Mouse (Mus musculus) liver, embryonic 14.5 days (tissue): ENCODE data around the gene Tcl1b5.
"Not testable (repeated sequence)": the region's sequence is repeated elsewhere in the genome, so short reads cannot be mapped to it uniquely, and the experiment has no call there.

ENCODE experiments used
- CTCF ChIP-seq: IDR thresholded peaks from 2 replicates; pipeline ENCODE4 v1.5.1; 2016; ENCODE audit warnings: antibody characterized with exemption, low read depth, control low read depth
- EP300 ChIP-seq: IDR thresholded peaks from 2 replicates; pipeline ENCODE4 v1.6.1; 2016; ENCODE audit warnings: antibody characterized with exemption, low read depth

GRCm38 (mm10) chr12:105134826-105135225, 41.3 kb upstream of the Tcl1b5 start:
- not testable (repeated sequence) for TF ChIP-seq CTCF, EP300
